Mouse (Mus musculus) gastrocnemius, postnatal 4 days (tissue): Measurements from ENCODE around the gene Gm3072. TPM values are rescaled to one million over a fixed set of nuclear protein-coding genes. Genes with fewer than 3 reads are reported as not detected.
A peak's percentile ranks its signal among the peaks of the same experiment; 100 is the strongest.
"Not testable (repeated sequence)": the region's sequence is repeated elsewhere in the genome, so short reads cannot be mapped to it uniquely, and the experiment has no call there.

Source experiments
- DNase-seq, 2 experiments: peaks; one replicate each; pipeline ENCODE4 v3.0.0; 2021 to 2022; ENCODE audit warnings: low spot score in 2 of 2, mixed read lengths in 2 of 2
- long read RNA-seq, 2 experiments: library from polyadenylated mRNA; stranded (forward); transcript quantifications; one replicate each; pipeline ENCODE4 v2.0.0; 2021
- total RNA-seq, 2 experiments: library from RNA; stranded (reverse); gene quantifications; 2 replicates each; pipeline ENCODE4 v1.2.3; 2021

Gm3072 gene
- not detected for total RNA-seq
- long read RNA-seq, experiment 1 = 0 reads
- long read RNA-seq, experiment 2 = 0 reads

GRCm38 (mm10) chr14:41624512-41624911, at the start of gene Gm3072:
Gm3072 (minus strand) TSS chr14:41624612.
- DNase-seq = not testable (repeated sequence)

- not testable (repeated sequence) for DNase-seq
Observed at GRCm38 (mm10) chr14:41648176-41648575, 23.8 kb upstream of the Gm3072 start.

GRCm38 (mm10) chr14:41646387-41646786, 22.0 kb upstream of the Gm3072 start, which contains the start of gene Gm3676:
Gm3676 (minus strand) TSS chr14:41646487.
- not testable (repeated sequence) for DNase-seq

GRCm38 (mm10) chr14:41630144-41630543, 5.7 kb upstream of the Gm3072 start:
- peak in 1 of 2 experiments; percentile 15 for DNase-seq

- not testable (repeated sequence) for DNase-seq
Observed at GRCm38 (mm10) chr14:41622535-41622934, 1.9 kb downstream of the Gm3072 start.

GRCm38 (mm10) chr14:41610690-41611089, 13.7 kb downstream of the Gm3072 start:
- peak in 1 of 2 experiments; percentile 9 for DNase-seq

- DNase-seq = not testable (repeated sequence)
Observed at GRCm38 (mm10) chr14:41600935-41601334, 23.5 kb downstream of the Gm3072 start.

GRCm38 (mm10) chr14:41586346-41586745, 38.1 kb downstream of the Gm3072 start:
- DNase-seq = not testable (repeated sequence)

- DNase-seq = not testable (repeated sequence)
Observed at GRCm38 (mm10) chr14:41572911-41573310, 51.5 kb downstream of the Gm3072 start, which contains the start of gene 1700049E17Rik2. 1700049E17Rik2 (plus strand) TSS chr14:41573211.

Other genes starting within 250 kb of the Gm3072 start
- not detected for gene Gm7945, start 238.2 kb downstream of the Gm3072 start, total RNA-seq
- gene Gm6482, start 216.3 kb downstream of the Gm3072 start, total RNA-seq = not detected
- gene Gm7954, start 171.1 kb downstream of the Gm3072 start, total RNA-seq = not detected
- not detected for gene Gm3486, start 135.1 kb downstream of the Gm3072 start, total RNA-seq
- not detected for gene Gm7970, start 69.0 kb downstream of the Gm3072 start, total RNA-seq
- gene 1700049E17Rik2, start 51.4 kb downstream of the Gm3072 start, total RNA-seq = not detected
- gene Gm3676, start 21.9 kb upstream of the Gm3072 start, total RNA-seq = not detected
- gene Gm8068, start 77.3 kb upstream of the Gm3072 start, total RNA-seq = not detected
- not detected for gene Gm7929, start 126.0 kb upstream of the Gm3072 start, total RNA-seq
- not detected for gene Gm47189, start 147.8 kb upstream of the Gm3072 start, total RNA-seq